Mouse (Mus musculus): ENCODE results near the gene Trim56. TPM values are rescaled to one million over a fixed set of nuclear protein-coding genes. Genes with fewer than 3 reads are reported as not detected.

Trim56 gene
- polyA plus RNA-seq, 1 experiment from 2014 or later: 3.2 TPM

DNA sequence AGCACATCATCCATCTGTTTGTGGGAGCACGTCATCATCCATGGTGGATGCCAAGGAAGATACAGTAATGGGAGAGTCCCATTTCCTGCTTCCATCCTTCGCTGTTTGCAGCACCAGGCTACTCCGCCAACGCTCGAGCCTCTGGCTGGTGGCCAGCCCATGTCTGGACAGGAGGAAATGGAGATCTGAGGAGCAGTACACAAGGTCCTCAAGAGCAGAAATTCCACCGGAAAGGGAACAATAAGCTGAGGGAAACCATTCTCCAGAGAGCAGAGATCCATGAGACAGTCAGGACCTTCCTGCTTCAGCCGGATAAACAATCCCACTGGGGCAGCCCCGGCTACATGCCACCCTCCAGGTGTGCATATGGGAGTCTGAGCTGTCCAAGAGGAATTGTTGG, 28.6 kb downstream of the Trim56 start:
- Histone ChIP-seq H3K27me3 (replicated peaks; ENCODE audit: control insufficient read depth, insufficient read depth, low read length) (no peaks in the 10 kb centered on the region), H3K36me3 (ENCODE audit: control insufficient read depth, insufficient read depth, low read length) (no peaks in the 10 kb centered on the region), H3K27ac (ENCODE audit: low read depth, low read length) (no peak overlapping the region), H3K9me3 (replicated peaks; ENCODE audit: control insufficient read depth, low read length) (no peaks in the 10 kb centered on the region), H3K4me3 (ENCODE audit: low read depth, low read length) (no peak overlapping the region), H3K4me2 (ENCODE audit: low read length) (no peak overlapping the region), H3K4me1 (ENCODE audit: control insufficient read depth, insufficient read depth, low read length) (no peaks in the 10 kb centered on the region), H3K9ac (ENCODE audit: low read length) (no peak overlapping the region)
- no peak for ATAC-seq
- no peak for DNase-seq (ENCODE audit: low spot score)
- WGBS: 92% methylated on average over 8 of the region's 8 CpGs

- Histone ChIP-seq H3K27ac (ENCODE audit: low read depth, low read length) (no peak overlapping the region), H3K4me2 (ENCODE audit: low read length) (no peak overlapping the region), H3K9ac (ENCODE audit: low read length) (no peak overlapping the region), H3K4me1 (ENCODE audit: control insufficient read depth, insufficient read depth, low read length) (no peaks in the 10 kb centered on the region), H3K9me3 (replicated peaks; ENCODE audit: control insufficient read depth, low read length) (no peaks in the 10 kb centered on the region), H3K4me3 (ENCODE audit: low read depth, low read length) (no peak overlapping the region), H3K27me3 (replicated peaks; ENCODE audit: control insufficient read depth, insufficient read depth, low read length) (no peaks in the 10 kb centered on the region), H3K36me3 (ENCODE audit: control insufficient read depth, insufficient read depth, low read length) (no peaks in the 10 kb centered on the region)
- DNase-seq (ENCODE audit: low spot score): no peak
- no peak for ATAC-seq
- WGBS: 82% methylated on average over 3 of the region's 3 CpGs
Observed at GRCm38 (mm10) chr5:137085731-137086130, 30.3 kb downstream of the Trim56 start.

GRCm38 (mm10) chr5:137085021-137085420, 31.0 kb downstream of the Trim56 start:
- H3K4me1 ChIP-seq (ENCODE audit: control insufficient read depth, insufficient read depth, low read length): no peaks in the 10 kb centered on the region
- no peak overlapping the region for H3K4me3 ChIP-seq (ENCODE audit: low read depth, low read length)
- DNase-seq (ENCODE audit: low spot score) (no peak), ATAC-seq (no peak)
- no peaks in the 10 kb centered on the region for H3K27me3 ChIP-seq (replicated peaks; ENCODE audit: control insufficient read depth, insufficient read depth, low read length)
- 85% methylated on average over 6 of the region's 6 CpGs for WGBS
- H3K36me3 ChIP-seq (ENCODE audit: control insufficient read depth, insufficient read depth, low read length): no peaks in the 10 kb centered on the region
- H3K27ac ChIP-seq (ENCODE audit: low read depth, low read length): no peak overlapping the region
- no peaks in the 10 kb centered on the region for H3K9me3 ChIP-seq (replicated peaks; ENCODE audit: control insufficient read depth, low read length)
- no peak overlapping the region for H3K9ac ChIP-seq (ENCODE audit: low read length)
- no peak overlapping the region for H3K4me2 ChIP-seq (ENCODE audit: low read length)

- Histone ChIP-seq H3K27ac (ENCODE audit: low read depth, low read length) (no peak overlapping the region), H3K4me2 (ENCODE audit: low read length) (no peak overlapping the region), H3K36me3 (ENCODE audit: control insufficient read depth, insufficient read depth, low read length) (no peaks in the 10 kb centered on the region), H3K4me3 (ENCODE audit: low read depth, low read length) (no peak overlapping the region), H3K9ac (ENCODE audit: low read length) (no peak overlapping the region), H3K9me3 (replicated peaks; ENCODE audit: control insufficient read depth, low read length) (no peaks in the 10 kb centered on the region), H3K27me3 (replicated peaks; ENCODE audit: control insufficient read depth, insufficient read depth, low read length) (no peaks in the 10 kb centered on the region), H3K4me1 (ENCODE audit: control insufficient read depth, insufficient read depth, low read length) (no peaks in the 10 kb centered on the region)
- DNase-seq (ENCODE audit: low spot score) (no peak), ATAC-seq (no peak)
- WGBS: 80% methylated on average over 4 of the region's 4 CpGs
Observed at GRCm38 (mm10) chr5:137083051-137083450, 33.0 kb downstream of the Trim56 start.

- Histone ChIP-seq H3K9ac (ENCODE audit: low read length) (no peak overlapping the region), H3K27me3 (replicated peaks; ENCODE audit: control insufficient read depth, insufficient read depth, low read length) (no peaks in the 10 kb centered on the region), H3K27ac (ENCODE audit: low read depth, low read length) (no peak overlapping the region), H3K36me3 (ENCODE audit: control insufficient read depth, insufficient read depth, low read length) (no peaks in the 10 kb centered on the region), H3K4me2 (ENCODE audit: low read length) (no peak overlapping the region), H3K9me3 (replicated peaks; ENCODE audit: control insufficient read depth, low read length) (no peaks in the 10 kb centered on the region), H3K4me3 (ENCODE audit: low read depth, low read length) (no peak overlapping the region), H3K4me1 (ENCODE audit: control insufficient read depth, insufficient read depth, low read length) (no peaks in the 10 kb centered on the region)
- ATAC-seq: no peak
- 72% methylated on average over 5 of the region's 5 CpGs for WGBS
- no peak for DNase-seq (ENCODE audit: low spot score)
Observed at GRCm38 (mm10) chr5:137079849-137080248, 36.2 kb downstream of the Trim56 start.

GRCm38 (mm10) chr5:137078616-137079015, 37.4 kb downstream of the Trim56 start:
- WGBS: 80% methylated on average over 6 of the region's 6 CpGs
- no peak overlapping the region for H3K4me2 ChIP-seq (ENCODE audit: low read length)
- no peak overlapping the region for H3K9ac ChIP-seq (ENCODE audit: low read length)
- no peaks in the 10 kb centered on the region for H3K9me3 ChIP-seq (replicated peaks; ENCODE audit: control insufficient read depth, low read length)
- DNase-seq (ENCODE audit: low spot score) (no peak), ATAC-seq (no peak)
- H3K27ac ChIP-seq (ENCODE audit: low read depth, low read length): no peak overlapping the region
- no peaks in the 10 kb centered on the region for H3K27me3 ChIP-seq (replicated peaks; ENCODE audit: control insufficient read depth, insufficient read depth, low read length)
- no peak overlapping the region for H3K4me3 ChIP-seq (ENCODE audit: low read depth, low read length)
- H3K36me3 ChIP-seq (ENCODE audit: control insufficient read depth, insufficient read depth, low read length): no peaks in the 10 kb centered on the region
- H3K4me1 ChIP-seq (ENCODE audit: control insufficient read depth, insufficient read depth, low read length): no peaks in the 10 kb centered on the region

- no peaks in the 10 kb centered on the region for H3K27me3 ChIP-seq (replicated peaks; ENCODE audit: control insufficient read depth, insufficient read depth, low read length)
- H3K4me3 ChIP-seq (ENCODE audit: low read depth, low read length): no peak overlapping the region
- no peak overlapping the region for H3K4me2 ChIP-seq (ENCODE audit: low read length)
- H3K4me1 ChIP-seq (ENCODE audit: control insufficient read depth, insufficient read depth, low read length): no peaks in the 10 kb centered on the region
- no peak overlapping the region for H3K27ac ChIP-seq (ENCODE audit: low read depth, low read length)
- no peak overlapping the region for H3K9ac ChIP-seq (ENCODE audit: low read length)
- H3K9me3 ChIP-seq (replicated peaks; ENCODE audit: control insufficient read depth, low read length): no peaks in the 10 kb centered on the region
- 91% methylated on average over 14 of the region's 14 CpGs for WGBS
- DNase-seq (ENCODE audit: low spot score): no peak
- ATAC-seq: no peak
- H3K36me3 ChIP-seq (ENCODE audit: control insufficient read depth, insufficient read depth, low read length): no peaks in the 10 kb centered on the region
Observed at GRCm38 (mm10) chr5:137078041-137078440, 38.0 kb downstream of the Trim56 start.

- 92% methylated on average over 7 of the region's 7 CpGs for WGBS
- no peak for ATAC-seq
- no peaks in the 10 kb centered on the region for H3K4me1 ChIP-seq (ENCODE audit: control insufficient read depth, insufficient read depth, low read length)
Observed at GRCm38 (mm10) chr5:137077187-137077586, 38.8 kb downstream of the Trim56 start.

DNA sequence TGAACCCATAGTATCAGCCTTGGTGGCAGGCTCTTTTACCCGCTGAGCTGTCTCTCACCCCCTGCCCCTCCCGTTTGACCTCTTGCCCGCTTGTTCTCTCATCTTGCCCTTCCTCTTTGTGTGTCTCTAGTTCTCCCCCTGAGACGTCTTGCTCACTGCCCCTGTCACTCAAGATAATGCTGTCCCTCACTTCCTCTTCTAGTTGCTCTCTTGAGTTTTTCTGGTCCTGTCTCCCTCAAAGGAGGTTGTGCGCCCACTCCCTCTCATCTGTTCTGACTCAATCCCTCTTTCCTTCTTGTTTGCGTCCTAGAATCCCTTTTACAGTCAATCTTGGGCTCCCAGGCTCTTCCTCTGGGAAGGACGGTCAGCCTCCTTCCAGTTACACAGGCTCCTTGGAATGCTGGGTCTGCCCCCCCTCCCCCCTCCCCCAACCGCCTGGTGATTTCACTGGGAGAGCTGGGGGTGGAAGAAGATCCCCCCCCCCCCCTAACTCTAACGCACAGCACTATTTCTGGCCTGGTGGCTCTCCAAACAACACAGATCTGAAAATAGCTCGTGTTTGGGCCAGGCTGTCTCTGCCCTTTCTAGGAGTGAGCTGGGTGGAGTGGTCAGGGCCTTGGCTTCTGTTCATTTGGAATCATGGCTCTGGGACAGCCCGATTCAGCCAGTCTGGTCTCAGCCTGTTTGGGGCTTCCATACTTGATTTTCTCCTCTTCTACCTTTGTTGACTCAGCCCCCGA, 39.6 kb downstream of the Trim56 start:
- no peak overlapping the region for H3K4me3 ChIP-seq (ENCODE audit: low read depth, low read length)
- H3K4me2 ChIP-seq (ENCODE audit: low read length): no peak overlapping the region
- no peaks in the 10 kb centered on the region for H3K4me1 ChIP-seq (ENCODE audit: control insufficient read depth, insufficient read depth, low read length)
- H3K27me3 ChIP-seq (replicated peaks; ENCODE audit: control insufficient read depth, insufficient read depth, low read length): no peaks in the 10 kb centered on the region
- H3K9me3 ChIP-seq (replicated peaks; ENCODE audit: control insufficient read depth, low read length): no peaks in the 10 kb centered on the region
- no peaks in the 10 kb centered on the region for H3K36me3 ChIP-seq (ENCODE audit: control insufficient read depth, insufficient read depth, low read length)
- no peak overlapping the region for H3K27ac ChIP-seq (ENCODE audit: low read depth, low read length)
- no peak for DNase-seq (ENCODE audit: low spot score)
- ATAC-seq: no peak
- no peak overlapping the region for H3K9ac ChIP-seq (ENCODE audit: low read length)
- WGBS: 55% methylated on average over 12 of the region's 12 CpGs

More at GRCm38 (mm10) chr5:137077187-137077586, 38.8 kb downstream of the Trim56 start:
- DNase-seq (ENCODE audit: low spot score): no peak
- Histone ChIP-seq H3K4me3 (ENCODE audit: low read depth, low read length) (no peak overlapping the region), H3K4me2 (ENCODE audit: low read length) (no peak overlapping the region), H3K27me3 (replicated peaks; ENCODE audit: control insufficient read depth, insufficient read depth, low read length) (no peaks in the 10 kb centered on the region), H3K27ac (ENCODE audit: low read depth, low read length) (no peak overlapping the region), H3K9me3 (replicated peaks; ENCODE audit: control insufficient read depth, low read length) (no peaks in the 10 kb centered on the region), H3K36me3 (ENCODE audit: control insufficient read depth, insufficient read depth, low read length) (no peaks in the 10 kb centered on the region), H3K9ac (ENCODE audit: low read length) (no peak overlapping the region)

All from forebrain, embryonic 14.5 days (tissue).